Mouse (Mus musculus): ENCODE data around the gene Gm5460.

- no peak for TF ChIP-seq CTCF (IDR thresholded peaks at IDR 0.05; ENCODE audit: low read depth, low read length)
- no peak for TF ChIP-seq EP300 (IDR thresholded peaks at IDR 0.05; ENCODE audit: insufficient read depth, low read depth, low read length)
These were observed 38.8 kb upstream of the Gm5460 start for GRCm38 (mm10) chr14:33977748-33978147.
